Mouse (Mus musculus) hematopoietic stem cell, adult 5-6 weeks (primary cell): ENCODE results near the gene Robo1. TPM values are rescaled to one million over a fixed set of nuclear protein-coding genes. Genes with fewer than 3 reads are reported as not detected.
A peak's percentile ranks its signal among the peaks of the same experiment; 100 is the strongest.

ENCODE experiments used
- ATAC-seq, 2 experiments: fragments of 125-278 bp in 1 of 2; replicated peaks in 1 of 2; 2 replicates each; pipeline ENCODE4 v1.8.0; 2016 to 2017; ENCODE audit warnings: inconsistent platforms in 2 of 2, mild to moderate bottlenecking in 2 of 2, moderate number of reproducible peaks in 2 of 2, low read depth in 1 of 2, moderate TSS enrichment in 1 of 2; ENCODE audit not compliant: low FRiP score in 2 of 2, poor library complexity in 2 of 2, severe bottlenecking in 2 of 2, insufficient read depth in 1 of 2, low TSS enrichment in 1 of 2
- total RNA-seq: library from RNA; stranded (forward); fragments of 172-1452, 232-1000 nt; gene quantifications from 2 replicates; pipeline ENCODE4 v1.2.3, GENCODE M21; 2017

Gene Robo1
- total RNA-seq, 1 experiment from 2014 or later = 0.40 TPM

GRCm38 (mm10) chr16:72693446-72694274 is 385.6 kb downstream of the Robo1 start:
- ATAC-seq = no peak

GRCm38 (mm10) chr16:72694787-72695186 is 386.7 kb downstream of the Robo1 start:
- no peak for ATAC-seq

- no peak for ATAC-seq
Observed at GRCm38 (mm10) chr16:72699238-72700006, 391.3 kb downstream of the Robo1 start.

GRCm38 (mm10) chr16:72700297-72700696 is 392.2 kb downstream of the Robo1 start:
- no peak for ATAC-seq

GRCm38 (mm10) chr16:72703486-72703885 is 395.4 kb downstream of the Robo1 start:
- ATAC-seq = no peak

GRCm38 (mm10) chr16:72705851-72706250 is 397.7 kb downstream of the Robo1 start:
- no peak for ATAC-seq

- no peak for ATAC-seq
Observed at GRCm38 (mm10) chr16:72708526-72708925, 400.4 kb downstream of the Robo1 start.

GRCm38 (mm10) chr16:72717118-72717802 is 409.2 kb downstream of the Robo1 start:
- ATAC-seq = no peak

- no peak for ATAC-seq
Observed at GRCm38 (mm10) chr16:72719063-72719462, 411.0 kb downstream of the Robo1 start.

GRCm38 (mm10) chr16:72720979-72721378 is 412.9 kb downstream of the Robo1 start:
- no peak for ATAC-seq

GRCm38 (mm10) chr16:72721713-72722481 is 413.8 kb downstream of the Robo1 start:
- ATAC-seq = peak; percentile 77 to 80

GRCm38 (mm10) chr16:72734234-72734633 is 426.1 kb downstream of the Robo1 start:
- ATAC-seq = no peak

- ATAC-seq = no peak
Observed at GRCm38 (mm10) chr16:72735175-72735574, 427.1 kb downstream of the Robo1 start.

GRCm38 (mm10) chr16:72735588-72735987 is 427.5 kb downstream of the Robo1 start:
- ATAC-seq = no peak

GRCm38 (mm10) chr16:72737154-72737553 is 429.0 kb downstream of the Robo1 start:
- no peak for ATAC-seq

- ATAC-seq = no peak
Observed at GRCm38 (mm10) chr16:72740218-72740617, 432.1 kb downstream of the Robo1 start.

- ATAC-seq = no peak
Observed at GRCm38 (mm10) chr16:72747696-72748095, 439.6 kb downstream of the Robo1 start.
